Mouse (Mus musculus) large intestine, adult 2 months (tissue): ENCODE data around the gene Rps25. TPM values are rescaled to one million over a fixed set of nuclear protein-coding genes. Genes with fewer than 3 reads are reported as not detected.
"Not testable (repeated sequence)": the region's sequence is repeated elsewhere in the genome, so short reads cannot be mapped to it uniquely, and the experiment has no call there.

Source experiments
- DNase-seq: peaks from one replicate; pipeline ENCODE4 v3.0.0-alpha.2; 2012; ENCODE audit warnings: low read depth, low spot score
- WGBS: fragments of 180-500 bp; shearing (Covaris S2); methylation state at CpG from one replicate; pipeline ENCODE4 v1.1.7; 2018; 5-methylcytosine and 5-hydroxymethylcytosine counted together
- polyA plus RNA-seq: library from polyadenylated mRNA; depleted of rRNA; stranded (reverse); fragments of >200 nt; gene quantifications from 2 replicates; pipeline ENCODE4 v1.2.3, GENCODE M21; 2012

Rps25 gene
- polyA plus RNA-seq, 1 experiment: 376 TPM

GRCm38 (mm10) chr9:44399114-44399794 lies 7.7 kb upstream of the Rps25 start:
- 70% methylated on average over 13 of the region's 13 CpGs for WGBS
- no peak for DNase-seq

GRCm38 (mm10) chr9:44399795-44400114 lies 7.2 kb upstream of the Rps25 start:
- 89% methylated on average over 6 of the region's 6 CpGs for WGBS

GRCm38 (mm10) chr9:44401081-44401480 lies 5.9 kb upstream of the Rps25 start:
- 66% methylated on average over 4 of the region's 4 CpGs for WGBS
- DNase-seq: no peak

More at GRCm38 (mm10) chr9:44399795-44400114, 7.2 kb upstream of the Rps25 start:
- DNase-seq: no peak

GRCm38 (mm10) chr9:44405011-44405410 lies 1.9 kb upstream of the Rps25 start:
- DNase-seq: no peak
- 51% methylated on average over 3 of the region's 3 CpGs for WGBS

- WGBS: under 1% methylated on average over 24 of the region's 24 CpGs
- DNase-seq: no peak
Observed at GRCm38 (mm10) chr9:44407752-44408097, 786 bp downstream of the Rps25 start.

- DNase-seq: not testable (repeated sequence)
- WGBS: 69% methylated on average over 9 of the region's 9 CpGs
Observed at GRCm38 (mm10) chr9:44408693-44409092, 1.8 kb downstream of the Rps25 start.

- no peak for DNase-seq
- 68% methylated on average over 2 of the region's 2 CpGs for WGBS
Observed at GRCm38 (mm10) chr9:44410647-44411336, 3.9 kb downstream of the Rps25 start.

GRCm38 (mm10) chr9:44411601-44412130 lies 4.7 kb downstream of the Rps25 start:
- 95% methylated on average over 1 of the region's 1 CpGs for WGBS
- DNase-seq: no peak

- WGBS: 68% methylated on average over 4 of the region's 4 CpGs
- no peak for DNase-seq
Observed at GRCm38 (mm10) chr9:44412306-44412705, 5.4 kb downstream of the Rps25 start.

- no peak for DNase-seq
- WGBS: 79% methylated on average over 2 of the region's 2 CpGs
Observed at GRCm38 (mm10) chr9:44412781-44413180, 5.8 kb downstream of the Rps25 start.

- WGBS: 3% methylated on average over 26 of the region's 26 CpGs
- DNase-seq: no peak
Observed at GRCm38 (mm10) chr9:44417156-44417891, 10.4 kb downstream of the Rps25 start.

- under 1% methylated on average over 38 of the region's 38 CpGs for WGBS
Observed at GRCm38 (mm10) chr9:44417892-44418363, 11.0 kb downstream of the Rps25 start.

GRCm38 (mm10) chr9:44418519-44419385 lies 11.8 kb downstream of the Rps25 start, which contains the start of gene Ccdc84:
TSS of gene Ccdc84 (minus strand) at chr9:44418569.
- 72% methylated on average over 14 of the region's 14 CpGs for WGBS

More at GRCm38 (mm10) chr9:44417892-44418363, 11.0 kb downstream of the Rps25 start:
- peak; percentile 71 for DNase-seq

GRCm38 (mm10) chr9:44419730-44420129 lies 12.8 kb downstream of the Rps25 start:
- 94% methylated on average over 9 of the region's 9 CpGs for WGBS
- not testable (repeated sequence) for DNase-seq

More at GRCm38 (mm10) chr9:44418519-44419385, 11.8 kb downstream of the Rps25 start, which contains the start of gene Ccdc84:
- no peak for DNase-seq

- no peak for DNase-seq
- WGBS: 64% methylated on average over 5 of the region's 5 CpGs
Observed at GRCm38 (mm10) chr9:44420280-44420898, 13.4 kb downstream of the Rps25 start.

GRCm38 (mm10) chr9:44423576-44423975 lies 16.6 kb downstream of the Rps25 start:
- no peak for DNase-seq
- WGBS: 55% methylated on average over 4 of the region's 4 CpGs

- 38% methylated on average over 5 of the region's 5 CpGs for WGBS
Observed at GRCm38 (mm10) chr9:44432577-44433185, 25.7 kb downstream of the Rps25 start.

GRCm38 (mm10) chr9:44435747-44436146 lies 28.8 kb downstream of the Rps25 start:
- 60% methylated on average over 6 of the region's 6 CpGs for WGBS

More at GRCm38 (mm10) chr9:44432577-44433185, 25.7 kb downstream of the Rps25 start:
- DNase-seq: no peak

More at GRCm38 (mm10) chr9:44435747-44436146, 28.8 kb downstream of the Rps25 start:
- no peak for DNase-seq
